Mouse (Mus musculus) thymus, postnatal 10 days (tissue): ENCODE measurements at regions not wholly inside any gene's neighbourhood (a gene's known extent, or its start where the extent isn't known, plus 50 kb on each side); places are given as distances from the start of the nearest gene placed in this dataset.
A peak's percentile ranks its signal among the peaks of the same experiment; 100 is the strongest.
"Not testable (repeated sequence)": the region's sequence is repeated elsewhere in the genome, so short reads cannot be mapped to it uniquely, and the experiment has no call there.

ENCODE experiments used
- DNase-seq, 2 experiments: peaks; one replicate each; pipeline ENCODE4 v3.0.0; 2021; ENCODE audit warnings: low spot score in 2 of 2

GRCm38 (mm10) chr9:32940919-32941767 lies 305.1 kb downstream of the Ets1 start:
- peak in 1 of 2 experiments; percentile 11 for DNase-seq

GRCm38 (mm10) chr9:32941768-32942030 lies 305.7 kb downstream of the Ets1 start:
- peak; percentile 68 for DNase-seq

GRCm38 (mm10) chr9:32947221-32947620 lies 311.2 kb downstream of the Ets1 start:
- DNase-seq = no peak

- DNase-seq = no peak
Observed at GRCm38 (mm10) chr9:32949036-32949435, 313.0 kb downstream of the Ets1 start.

GRCm38 (mm10) chr9:32958716-32959115 lies 322.7 kb downstream of the Ets1 start:
- no peak for DNase-seq

GRCm38 (mm10) chr9:32959468-32959867 lies 323.4 kb downstream of the Ets1 start:
- DNase-seq = not testable (repeated sequence)

GRCm38 (mm10) chr9:32962679-32963205 lies 326.7 kb downstream of the Ets1 start:
- DNase-seq = no peak

GRCm38 (mm10) chr9:32968446-32968845 lies 332.4 kb downstream of the Ets1 start:
- no peak for DNase-seq

GRCm38 (mm10) chr9:32971421-32971820 lies 335.4 kb downstream of the Ets1 start:
- DNase-seq = no peak

GRCm38 (mm10) chr9:32971926-32972325 lies 335.9 kb downstream of the Ets1 start:
- no peak for DNase-seq

- DNase-seq = no peak
Observed at GRCm38 (mm10) chr9:32972431-32973052, 336.5 kb downstream of the Ets1 start.

GRCm38 (mm10) chr9:32977732-32978131 lies 341.7 kb downstream of the Ets1 start:
- no peak for DNase-seq

GRCm38 (mm10) chr9:32980846-32981245 lies 344.8 kb downstream of the Ets1 start:
- no peak for DNase-seq

GRCm38 (mm10) chr9:32983182-32983581 lies 347.2 kb downstream of the Ets1 start:
- no peak for DNase-seq

GRCm38 (mm10) chr9:32986836-32987673 lies 351.0 kb downstream of the Ets1 start:
- no peak for DNase-seq

- no peak for DNase-seq
Observed at GRCm38 (mm10) chr9:32989006-32989405, 353.0 kb downstream of the Ets1 start.

GRCm38 (mm10) chr9:32998323-32998722 lies 362.3 kb downstream of the Ets1 start:
- DNase-seq = no peak

GRCm38 (mm10) chr9:33000691-33001164 lies 364.7 kb downstream of the Ets1 start:
- DNase-seq = no peak

GRCm38 (mm10) chr9:33001165-33001949 lies 365.3 kb downstream of the Ets1 start:
- DNase-seq = no peak

GRCm38 (mm10) chr9:33003880-33004279 lies 367.9 kb downstream of the Ets1 start:
- no peak for DNase-seq

GRCm38 (mm10) chr9:33004536-33004935 lies 368.5 kb downstream of the Ets1 start:
- DNase-seq = peak in 1 of 2 experiments; percentile 15
